In genomic region chr14:45797320-45797696, GRCm38 (mm10) we compare ENCODE assay signal across 12 mouse cellular contexts.
"Had no signal": no experiment of that assay in that cellular context is flagged by ENCODE, and none has a peak within 500 bp of the region (broad histone marks: within the 10 kb centered on the region; RNA-seq: fewer than 3 reads in every experiment).

No protein-coding gene starts in this region.

- H3K36me3 ChIP-seq: liver, embryonic 13.5 days; midbrain, embryonic 15.5 days; neural tube, embryonic 13.5 days had no signal

- DNase-seq: liver; liver, embryonic 13.5 days; liver, postnatal 0 days; retina, postnatal 1 day; right cerebral cortex, postnatal 4 days; thymus, postnatal 36 days had no signal

- H3K4me2 ChIP-seq: liver, embryonic 13.5 days; midbrain, embryonic 11.5 days; midbrain, embryonic 15.5 days; neural tube, embryonic 13.5 days had no signal

- H3K4me1 ChIP-seq: liver, embryonic 13.5 days; megakaryocyte, embryonic 14.5 days; midbrain, embryonic 15.5 days; neural tube, embryonic 13.5 days had no signal

- H3K9me3 ChIP-seq: liver, embryonic 13.5 days; midbrain, embryonic 15.5 days; neural tube, embryonic 13.5 days had no signal

- ATAC-seq: liver, postnatal 0 days; midbrain, embryonic 15.5 days had no signal

- H3K9ac ChIP-seq: liver, embryonic 13.5 days; liver, postnatal 0 days; midbrain, embryonic 15.5 days; neural tube, embryonic 13.5 days had no signal

- H3K27me3 ChIP-seq: liver, embryonic 13.5 days; megakaryocyte, embryonic 14.5 days; midbrain, embryonic 15.5 days; neural tube, embryonic 13.5 days had no signal

- H3K4me3 ChIP-seq: left cerebral cortex, adult 2 months; liver, embryonic 13.5 days; megakaryocyte, embryonic 14.5 days; midbrain, embryonic 15.5 days; neural tube, embryonic 13.5 days had no signal

- H3K27ac ChIP-seq: left cerebral cortex, adult 2 months; liver, embryonic 13.5 days; macrophage; midbrain, embryonic 15.5 days; neural tube, embryonic 13.5 days had no signal
